Mouse (Mus musculus): Measurements from ENCODE around the gene Cdkl4.
"Not testable (repeated sequence)": the region's sequence is repeated elsewhere in the genome, so short reads cannot be mapped to it uniquely, and the experiment has no call there.

GRCm38 (mm10) chr17:80531351-80531750, 46.3 kb downstream of the Cdkl4 start:
- not testable (repeated sequence) for TF ChIP-seq POLR2A (IDR thresholded peaks at IDR 0.05; ENCODE audit: low read depth, low read length); CTCF (IDR thresholded peaks at IDR 0.05; ENCODE audit: extremely low read depth, insufficient read length, insufficient replicate concordance, low read depth, low read length)

All from small intestine, adult 2 months (tissue).